Mouse (Mus musculus) heart, embryonic 13.5 days (tissue): ENCODE measurements around the gene Hoxa10. TPM values are rescaled to one million over a fixed set of nuclear protein-coding genes. Genes with fewer than 3 reads are reported as not detected.

Experiments
- ATAC-seq: fragments of 200-750 bp; cut with Nextera tagmentation; 2 replicates; pipeline ENCODE4 v1.8.0; 2017; ENCODE audit warnings: moderate TSS enrichment; ENCODE audit not compliant: insufficient number of reproducible peaks, low FRiP score, low TSS enrichment; ENCODE audit errors: extremely low read depth
- H3K27ac ChIP-seq: fragments of 300-500 bp; sonication (generic); replicated peaks from 2 replicates; pipeline ENCODE4 v1.5.1; 2015; ENCODE audit warnings: moderate library complexity, mild to moderate bottlenecking, inconsistent platforms
- H3K27me3 ChIP-seq: fragments of 300-500 bp; sonication (generic); replicated peaks from 2 replicates; pipeline ENCODE4 v1.6.1; 2015; ENCODE audit warnings: mild to moderate bottlenecking, inconsistent platforms
- H3K36me3 ChIP-seq: fragments of 300-500 bp; sonication (generic); 2 replicates; pipeline ENCODE4 v1.6.1; 2015; ENCODE audit warnings: mild to moderate bottlenecking, inconsistent platforms
- H3K4me1 ChIP-seq: fragments of 300-500 bp; sonication (generic); 2 replicates; pipeline ENCODE4 v1.6.1; 2015; ENCODE audit warnings: inconsistent platforms
- H3K4me2 ChIP-seq: fragments of 300-500 bp; sonication (generic); 2 replicates; pipeline ENCODE4 v1.6.1; 2015; ENCODE audit warnings: inconsistent platforms, mild to moderate bottlenecking, moderate library complexity
- H3K4me3 ChIP-seq: fragments of 300-500 bp; sonication (generic); 2 replicates; pipeline ENCODE4 v1.5.1; 2015; ENCODE audit warnings: moderate library complexity, mild to moderate bottlenecking, inconsistent platforms
- H3K9ac ChIP-seq: fragments of 300-500 bp; sonication (generic); 2 replicates; pipeline ENCODE4 v1.6.1; 2015; ENCODE audit warnings: inconsistent platforms, mild to moderate bottlenecking, moderate library complexity
- H3K9me3 ChIP-seq: fragments of 300-500 bp; sonication (generic); 2 replicates; pipeline ENCODE4 v1.6.1; 2016; ENCODE audit warnings: inconsistent platforms
- WGBS: fragments of 180-500 bp; shearing (Covaris S2); methylation state at CpG from one replicate; pipeline ENCODE4 v1.1.7; 2015; ENCODE audit warnings: mixed read lengths; 5-methylcytosine and 5-hydroxymethylcytosine counted together
- polyA plus RNA-seq: library from polyadenylated mRNA; unstranded; fragments of >200 nt; fragmentation: Nextera tagmentation; extraction: Ambion mirVana; gene quantifications from 2 replicates; pipeline ENCODE4 v1.2.1, GENCODE M21; 2015

Hoxa10 gene
- polyA plus RNA-seq, 1 experiment from 2014 or later, result not detected

GRCm38 (mm10) chr6:52227470-52228222 lies 13.0 kb downstream of the Hoxa10 start:
- H3K9me3 ChIP-seq, result no peaks in the 10 kb centered on the region
- 6% methylated on average over 11 of the region's 11 CpGs for WGBS
- H3K4me2 ChIP-seq, result no peak overlapping the region
- H3K27me3 ChIP-seq, result peaks cover 98% of the 10 kb centered on the region
- no peaks in the 10 kb centered on the region for H3K36me3 ChIP-seq
- no peak overlapping the region for H3K9ac ChIP-seq
- H3K4me1 ChIP-seq, result peaks cover 6% of the 10 kb centered on the region; the same call in 1 of the 2 replicates
- H3K27ac ChIP-seq, result no peak overlapping the region
- H3K4me3 ChIP-seq, result no peak overlapping the region
- no peak for ATAC-seq

DNA sequence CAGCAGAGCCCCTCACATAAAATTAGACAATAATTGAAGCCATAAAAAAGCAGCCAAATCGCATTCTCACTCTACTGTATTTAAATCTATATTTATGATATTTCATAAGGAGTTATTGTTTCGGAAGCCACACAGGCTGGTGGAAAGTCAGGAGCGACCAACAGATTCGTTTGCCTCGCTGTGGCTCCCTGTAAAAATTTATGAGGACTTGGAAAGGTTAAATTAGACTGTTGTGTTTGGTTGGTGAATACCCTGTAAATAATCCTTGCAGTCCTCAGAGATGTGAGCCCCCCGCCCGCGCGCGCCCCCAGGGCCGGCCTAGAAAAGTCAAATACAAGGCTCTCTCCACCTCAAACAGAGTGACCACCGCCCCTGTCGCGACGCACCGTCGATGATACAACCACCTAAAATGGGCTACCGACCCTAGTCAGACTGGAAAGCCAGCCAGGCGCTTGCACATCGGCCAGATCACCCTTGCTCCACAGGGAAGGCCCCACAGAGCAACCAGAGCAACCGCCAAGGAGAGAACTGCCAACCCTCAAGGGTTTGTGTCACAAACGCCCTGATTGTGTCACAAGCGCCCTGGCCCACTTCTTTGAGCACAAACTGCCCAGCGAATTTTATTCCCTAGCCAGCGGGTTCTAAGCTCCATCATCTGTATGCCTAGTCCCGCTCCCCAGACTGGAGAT lies 13.9 kb downstream of the Hoxa10 start:
- H3K9ac ChIP-seq, result no peak overlapping the region
- no peaks in the 10 kb centered on the region for H3K36me3 ChIP-seq
- H3K4me2 ChIP-seq, result no peak overlapping the region
- WGBS, result 5% methylated on average over 26 of the region's 26 CpGs
- H3K27me3 ChIP-seq, result peaks cover 98% of the 10 kb centered on the region
- no peak for ATAC-seq
- no peak overlapping the region for H3K27ac ChIP-seq
- peaks cover 10% of the 10 kb centered on the region; the same call in 1 of the 2 replicates for H3K4me1 ChIP-seq
- H3K9me3 ChIP-seq, result no peaks in the 10 kb centered on the region
- H3K4me3 ChIP-seq, result no peak overlapping the region

DNA sequence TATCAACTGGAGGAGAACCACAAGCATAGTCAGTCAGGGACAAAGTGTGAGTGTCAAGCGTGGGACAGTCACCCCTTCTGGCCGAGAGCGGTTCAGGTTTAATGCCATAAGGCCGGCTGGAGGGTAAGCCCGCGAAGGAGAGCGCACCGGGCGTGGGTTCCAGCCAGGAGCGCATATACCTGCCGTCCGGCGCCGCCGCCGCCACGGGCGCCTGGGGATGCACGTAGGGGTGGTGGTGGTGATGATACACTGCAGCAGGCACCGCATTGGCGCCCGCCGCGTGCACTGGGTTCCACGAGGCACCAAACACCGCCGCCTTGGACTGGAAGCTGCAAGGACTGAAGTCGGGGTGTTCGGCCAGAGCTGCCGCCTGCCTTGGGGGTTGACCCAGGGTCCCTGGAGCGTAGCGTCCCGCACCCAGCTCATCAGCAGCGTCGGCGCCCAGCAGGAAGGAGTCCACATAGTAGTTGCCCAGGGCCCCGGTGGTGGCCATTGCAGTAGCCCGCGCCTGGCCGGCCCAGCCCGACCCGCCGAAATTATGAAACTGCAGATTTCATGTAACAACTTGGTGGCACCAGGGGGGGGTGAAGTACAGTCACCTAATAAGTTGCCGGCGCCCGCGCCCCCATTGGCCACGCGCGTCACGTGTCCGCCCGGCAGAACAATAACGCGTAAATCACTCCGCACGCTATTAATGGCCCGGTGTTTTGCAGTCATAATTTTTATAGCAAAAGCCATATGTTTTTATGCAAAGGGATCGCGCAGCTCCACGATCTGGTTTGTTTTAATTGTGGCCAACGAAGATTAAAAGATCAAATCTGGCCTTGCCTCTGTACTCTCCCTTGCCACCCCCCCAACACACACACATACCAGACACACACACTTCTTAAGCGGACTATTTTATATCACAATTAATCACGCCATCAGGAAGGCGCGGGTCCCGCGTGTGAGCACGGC lies 14.8 kb downstream of the Hoxa10 start:
- Histone ChIP-seq H3K4me2 (peak overlapping the region; percentile 24; the same call in 1 of the 2 replicates), H3K36me3 (no peaks in the 10 kb centered on the region), H3K27ac (no peak overlapping the region), H3K9me3 (no peaks in the 10 kb centered on the region), H3K27me3 (peaks cover 99% of the 10 kb centered on the region), H3K4me1 (peaks cover 15% of the 10 kb centered on the region; the same call in 1 of the 2 replicates), H3K4me3 (peak overlapping the region; percentile 23), H3K9ac (no peak overlapping the region)
- 2% methylated on average over 69 of the region's 69 CpGs for WGBS
- no peak for ATAC-seq

GRCm38 (mm10) chr6:52224895-52225611 lies 15.6 kb downstream of the Hoxa10 start:
- ATAC-seq, result no peak
- H3K36me3 ChIP-seq, result no peaks in the 10 kb centered on the region
- H3K4me3 ChIP-seq, result peak overlapping the region; percentile 23; the same call in 1 of the 2 replicates
- H3K27me3 ChIP-seq, result peaks cover 99% of the 10 kb centered on the region
- peaks cover 15% of the 10 kb centered on the region; the same call in 1 of the 2 replicates for H3K4me1 ChIP-seq
- no peak overlapping the region for H3K9ac ChIP-seq
- H3K27ac ChIP-seq, result no peak overlapping the region
- H3K9me3 ChIP-seq, result no peaks in the 10 kb centered on the region
- WGBS, result 1% methylated on average over 36 of the region's 36 CpGs
- H3K4me2 ChIP-seq, result no peak overlapping the region

- peaks cover 15% of the 10 kb centered on the region; the same call in 1 of the 2 replicates for H3K4me1 ChIP-seq
- WGBS, result 4% methylated on average over 24 of the region's 24 CpGs
- peak overlapping the region; percentile 26; the same call in 1 of the 2 replicates for H3K4me2 ChIP-seq
- no peak overlapping the region; the same call in 1 of the 2 replicates for H3K4me3 ChIP-seq
- H3K27me3 ChIP-seq, result peaks cover 99% of the 10 kb centered on the region
- H3K9ac ChIP-seq, result no peak overlapping the region
- no peaks in the 10 kb centered on the region for H3K36me3 ChIP-seq
- no peak overlapping the region for H3K27ac ChIP-seq
- no peaks in the 10 kb centered on the region for H3K9me3 ChIP-seq
- ATAC-seq, result no peak
Observed at GRCm38 (mm10) chr6:52223939-52224760, 16.5 kb downstream of the Hoxa10 start.

GRCm38 (mm10) chr6:52222729-52223128 lies 17.9 kb downstream of the Hoxa10 start:
- peaks cover 16% of the 10 kb centered on the region for H3K4me1 ChIP-seq
- peaks cover 100% of the 10 kb centered on the region for H3K27me3 ChIP-seq
- H3K4me3 ChIP-seq, result no peak overlapping the region
- no peak overlapping the region for H3K27ac ChIP-seq
- no peak overlapping the region for H3K9ac ChIP-seq
- H3K36me3 ChIP-seq, result no peaks in the 10 kb centered on the region
- ATAC-seq, result no peak
- no peak overlapping the region for H3K4me2 ChIP-seq
- no peaks in the 10 kb centered on the region for H3K9me3 ChIP-seq
- WGBS, result 21% methylated on average over 13 of the region's 13 CpGs

DNA sequence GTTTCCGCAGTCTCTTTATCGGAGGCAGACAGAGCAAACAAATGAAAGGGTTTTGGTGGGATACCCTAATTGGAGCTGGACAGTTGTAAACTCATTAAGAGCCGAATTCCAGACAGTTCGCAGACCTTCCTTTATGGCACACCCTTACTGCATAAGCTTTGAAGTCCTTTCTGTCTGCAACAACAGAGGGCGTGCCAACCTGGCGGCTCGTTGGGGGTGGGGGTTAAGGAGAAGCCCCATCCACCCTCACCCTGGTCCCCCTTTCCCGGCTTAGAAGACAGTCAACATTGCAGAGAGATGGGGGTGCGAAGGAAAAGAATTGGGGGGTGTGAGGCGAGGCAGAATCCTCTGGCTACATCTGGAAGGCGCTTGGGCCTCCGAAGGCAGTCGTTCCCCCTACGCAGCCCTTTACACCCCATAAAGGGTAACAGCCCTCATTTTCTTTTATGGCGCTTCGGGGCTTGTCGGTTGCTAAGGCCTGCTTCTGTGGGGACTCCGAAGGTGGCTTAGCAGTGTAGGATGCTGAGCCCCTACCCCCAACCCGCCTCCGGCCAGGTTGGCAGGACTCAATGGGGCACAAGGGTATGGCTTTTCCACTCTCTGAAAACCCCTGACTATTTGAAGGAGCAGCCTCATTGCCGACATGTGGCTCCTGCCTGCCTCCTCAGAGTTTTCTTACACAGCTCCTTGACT lies 18.5 kb downstream of the Hoxa10 start:
- Histone ChIP-seq H3K4me2 (peak overlapping the region; percentile 79), H3K4me3 (peak overlapping the region; percentile 61), H3K27ac (no peak overlapping the region), H3K27me3 (peaks cover 100% of the 10 kb centered on the region), H3K36me3 (no peaks in the 10 kb centered on the region), H3K9ac (no peak overlapping the region), H3K9me3 (no peaks in the 10 kb centered on the region), H3K4me1 (peaks cover 22% of the 10 kb centered on the region)
- ATAC-seq, result no peak
- 7% methylated on average over 21 of the region's 21 CpGs for whole genome bisulfite sequencing

DNA sequence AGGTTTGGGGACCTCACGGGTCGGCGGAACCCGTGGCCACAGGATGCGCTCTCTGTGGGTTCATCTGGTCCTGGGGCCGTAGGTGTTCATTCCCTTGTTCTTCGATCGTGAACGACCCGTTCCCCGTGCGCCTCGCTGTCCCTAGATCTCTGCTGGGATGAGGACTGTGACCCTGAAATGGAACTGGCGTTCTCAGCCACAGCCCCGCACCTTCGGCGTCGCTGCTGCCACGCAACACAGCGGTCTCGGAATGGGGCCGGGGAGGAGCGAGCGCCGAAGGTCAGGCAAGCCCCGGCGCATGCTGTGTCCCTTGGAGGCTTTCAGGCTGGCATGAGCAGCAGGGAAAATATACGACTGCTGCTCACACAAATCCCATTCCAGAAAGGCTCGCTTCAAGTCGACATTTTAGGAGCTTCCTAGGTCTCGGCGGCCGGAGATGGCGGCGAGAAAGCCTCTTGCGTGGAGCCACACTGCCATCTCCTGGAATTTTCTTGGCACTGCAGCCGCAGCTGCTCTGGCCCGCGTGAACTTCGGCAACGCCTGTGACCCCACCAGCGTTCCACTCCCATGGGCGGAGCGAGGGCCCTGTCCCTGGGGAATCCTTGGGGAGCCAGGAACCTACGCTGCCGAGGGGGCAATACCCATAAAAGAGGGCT lies 19.2 kb downstream of the Hoxa10 start, which contains the start of gene Hoxa7:
Hoxa7 (minus strand) TSS at position 518 of the 656 bp plus-strand sequence.
- peaks cover 27% of the 10 kb centered on the region for H3K4me1 ChIP-seq
- whole genome bisulfite sequencing, result 1% methylated on average over 46 of the region's 46 CpGs
- no peak for ATAC-seq
- H3K9ac ChIP-seq, result peak within 1 kb of the TSS; percentile 70
- no peaks in the 10 kb centered on the region for H3K36me3 ChIP-seq
- peak within 1 kb of the TSS; percentile 61 for H3K4me3 ChIP-seq
- no peak within 1 kb of the TSS for H3K27ac ChIP-seq
- H3K9me3 ChIP-seq, result no peaks in the 10 kb centered on the region
- peaks cover 100% of the 10 kb centered on the region for H3K27me3 ChIP-seq
- H3K4me2 ChIP-seq, result peak within 1 kb of the TSS; percentile 79

DNA sequence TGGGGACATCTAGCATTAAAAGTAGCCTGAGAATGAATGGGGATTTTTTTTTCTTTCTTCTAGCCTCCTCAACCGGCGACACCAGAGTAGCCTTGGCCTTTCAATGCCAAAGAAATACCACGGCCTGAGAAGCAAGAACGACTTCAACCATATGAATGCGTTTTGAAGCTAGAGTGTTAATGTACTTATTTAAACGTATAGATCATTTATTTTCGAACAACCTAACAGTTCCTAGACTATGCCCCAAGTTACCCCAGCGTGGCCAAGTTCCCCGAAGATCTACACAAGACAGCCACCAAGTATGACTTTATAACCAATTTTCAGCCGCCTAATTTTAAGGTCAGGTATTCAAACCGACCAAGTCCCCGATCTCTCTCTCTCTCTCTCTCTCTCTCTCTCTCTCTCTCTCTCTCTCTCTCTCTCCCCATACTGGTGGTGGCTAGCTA lies 19.8 kb downstream of the Hoxa10 start:
- peaks cover 100% of the 10 kb centered on the region for H3K27me3 ChIP-seq
- WGBS, result 8% methylated on average over 12 of the region's 12 CpGs
- no peaks in the 10 kb centered on the region for H3K9me3 ChIP-seq
- H3K9ac ChIP-seq, result no peak overlapping the region
- ATAC-seq, result no peak
- no peak overlapping the region for H3K27ac ChIP-seq
- H3K4me2 ChIP-seq, result peak overlapping the region; percentile 79
- peaks cover 24% of the 10 kb centered on the region for H3K4me1 ChIP-seq
- H3K4me3 ChIP-seq, result peak overlapping the region; percentile 61
- no peaks in the 10 kb centered on the region for H3K36me3 ChIP-seq
